Mouse (Mus musculus): ENCODE results near the gene Cdc40.

DNA sequence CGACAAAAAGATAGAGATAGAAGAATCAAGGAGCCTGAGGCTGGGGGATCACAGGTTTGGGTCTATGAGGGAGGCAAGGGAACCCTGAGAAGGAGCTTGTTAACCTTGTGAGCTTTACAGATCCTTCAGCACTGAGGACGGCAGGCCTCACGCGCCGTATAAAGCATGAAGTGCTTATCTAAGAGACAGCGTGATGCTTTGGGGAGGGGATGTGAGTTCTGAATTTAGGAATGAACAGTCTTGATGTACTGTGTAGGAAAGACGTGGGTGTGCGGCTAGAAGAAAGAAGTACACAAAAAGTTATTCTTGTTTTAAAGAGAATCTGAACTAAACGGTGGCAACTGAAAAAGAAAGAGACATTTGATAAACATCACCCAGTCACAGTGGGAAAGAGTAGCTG is 3.1 kb downstream of the Cdc40 start:
- TF ChIP-seq CTCF (IDR thresholded peaks at IDR 0.05; ENCODE audit: low read depth) = no peak
- TF ChIP-seq EP300 (IDR thresholded peaks at IDR 0.05; ENCODE audit: low read depth) = no peak

All from liver, embryonic 14.5 days (tissue).